Mouse (Mus musculus) stomach, embryonic 14.5 days (tissue): ENCODE results near the gene Atp13a1. TPM values are rescaled to one million over a fixed set of nuclear protein-coding genes. Genes with fewer than 3 reads are reported as not detected.
A peak's percentile ranks its signal among the peaks of the same experiment; 100 is the strongest.

ENCODE experiments used
- ATAC-seq: fragments of 200-750 bp; cut with Nextera tagmentation; 2 replicates; pipeline ENCODE4 v1.8.0; 2017; ENCODE audit warnings: low read depth, moderate TSS enrichment; ENCODE audit not compliant: insufficient number of reproducible peaks, insufficient read depth, low FRiP score
- H3K27ac ChIP-seq: fragments of 300-500 bp; sonication (generic); 2 replicates; pipeline ENCODE4 v1.5.1; 2014; ENCODE audit warnings: mild to moderate bottlenecking, low read length, moderate library complexity, mixed read lengths
- H3K27me3 ChIP-seq: fragments of 300-500 bp; sonication (generic); 2 replicates; pipeline ENCODE4 v1.6.1; 2014; ENCODE audit warnings: low read length, control low read depth, mixed read lengths; ENCODE audit not compliant: control insufficient read depth, insufficient read depth
- H3K36me3 ChIP-seq: fragments of 300-500 bp; sonication (generic); 2 replicates; pipeline ENCODE4 v1.6.1; 2014; ENCODE audit warnings: mild to moderate bottlenecking, control low read depth, low read length, moderate library complexity, mixed read lengths; ENCODE audit not compliant: control insufficient read depth, insufficient read depth
- H3K4me1 ChIP-seq: fragments of 300-500 bp; sonication (generic); 2 replicates; pipeline ENCODE4 v1.6.1; 2014; ENCODE audit warnings: low read length, control low read depth, mixed read lengths; ENCODE audit not compliant: control insufficient read depth, insufficient read depth
- H3K4me2 ChIP-seq: fragments of 300-500 bp; sonication (generic); replicated peaks from 2 replicates; pipeline ENCODE4 v1.6.1; 2014; ENCODE audit warnings: low read depth, low read length, control low read depth
- H3K4me3 ChIP-seq: fragments of 300-500 bp; sonication (generic); 2 replicates; pipeline ENCODE4 v1.5.1; 2014; ENCODE audit warnings: low read depth, low read length, control low read depth
- H3K9ac ChIP-seq: fragments of 300-500 bp; sonication (generic); replicated peaks from 2 replicates; pipeline ENCODE4 v1.6.1; 2014; ENCODE audit warnings: low read depth, mild to moderate bottlenecking, control low read depth, low read length, moderate library complexity, mixed read lengths
- H3K9me3 ChIP-seq: fragments of 300-500 bp; sonication (generic); 2 replicates; pipeline ENCODE4 v1.6.1; 2016; ENCODE audit warnings: low read depth, low read length, control low read depth; ENCODE audit not compliant: control insufficient read depth
- WGBS: fragments of 180-500 bp; shearing (Covaris S2); extraction: QIAGEN DNeasy Blood & Tissue Kit; methylation state at CpG from one replicate; pipeline ENCODE4 v1.1.7; 2014; 5-methylcytosine and 5-hydroxymethylcytosine counted together
- polyA plus RNA-seq: library from polyadenylated mRNA; unstranded; fragments of >200 nt; fragmentation: Nextera tagmentation; extraction: Ambion mirVana; gene quantifications from 2 replicates; pipeline ENCODE4 v1.2.1, GENCODE M21; 2014

Gene Atp13a1
- polyA plus RNA-seq: 45.7 and 45.9 TPM in 2 replicates

GRCm38 (mm10) chr8:69790773-69791367, at the start of gene Atp13a1, which contains the start of gene Zfp866:
TSS of gene Atp13a1 (plus strand) at chr8:69791163.
TSS of gene Zfp866 (minus strand) at chr8:69791178.
- peak; percentile 93 for ATAC-seq
- Histone ChIP-seq H3K9ac (peak within 1 kb of the TSS; percentile 87), H3K27ac (peak within 1 kb of the TSS; percentile 66), H3K4me1 (peaks cover 10% of the 10 kb centered on the region), H3K9me3 (no peaks in the 10 kb centered on the region), H3K36me3 (peaks cover 16% of the 10 kb centered on the region), H3K4me3 (peak within 1 kb of the TSS; percentile 95), H3K4me2 (peak within 1 kb of the TSS; percentile 79), H3K27me3 (no peaks in the 10 kb centered on the region)
- WGBS: under 1% methylated on average over 38 of the region's 38 CpGs

GRCm38 (mm10) chr8:69741231-69741630, 49.7 kb upstream of the Atp13a1 start:
- H3K36me3 ChIP-seq: peaks cover 9% of the 10 kb centered on the region
- 82% methylated on average over 2 of the region's 2 CpGs for WGBS
- no peak overlapping the region for H3K27ac ChIP-seq
- no peak overlapping the region for H3K4me2 ChIP-seq
- no peak overlapping the region for H3K4me3 ChIP-seq
- no peaks in the 10 kb centered on the region for H3K4me1 ChIP-seq
- H3K9ac ChIP-seq: no peak overlapping the region
- H3K27me3 ChIP-seq: no peaks in the 10 kb centered on the region
- no peaks in the 10 kb centered on the region for H3K9me3 ChIP-seq
- no peak for ATAC-seq

- Histone ChIP-seq H3K9ac (peak within 1 kb of the TSS; percentile 75), H3K4me2 (peak within 1 kb of the TSS; percentile 43), H3K27ac (peak within 1 kb of the TSS; percentile 93), H3K36me3 (0 out of 2 replicates have a peak, but pooled peaks cover 3% of the 10 kb centered on the region), H3K4me3 (peak within 1 kb of the TSS; percentile 62), H3K4me1 (peaks cover 8% of the 10 kb centered on the region; the same call in 1 of the 2 replicates), H3K9me3 (no peaks in the 10 kb centered on the region), H3K27me3 (no peaks in the 10 kb centered on the region)
- peak; percentile 99 for ATAC-seq
- 2% methylated on average over 48 of the region's 48 CpGs for WGBS
These were observed 41.2 kb upstream of the Atp13a1 start, which contains the start of gene Zfp963 for GRCm38 (mm10) chr8:69749544-69750454. TSS of gene Zfp963 (minus strand) at chr8:69749970.

GRCm38 (mm10) chr8:69752437-69752836, 38.5 kb upstream of the Atp13a1 start:
- Histone ChIP-seq H3K4me1 (peaks cover 8% of the 10 kb centered on the region; the same call in 1 of the 2 replicates), H3K27ac (no peak overlapping the region), H3K4me3 (no peak overlapping the region), H3K9me3 (no peaks in the 10 kb centered on the region), H3K9ac (no peak overlapping the region), H3K27me3 (no peaks in the 10 kb centered on the region), H3K4me2 (no peak overlapping the region), H3K36me3 (peaks cover 15% of the 10 kb centered on the region)
- no peak for ATAC-seq
- WGBS: 90% methylated on average over 2 of the region's 2 CpGs

- H3K36me3 ChIP-seq: peaks cover 23% of the 10 kb centered on the region
- no peaks in the 10 kb centered on the region for H3K9me3 ChIP-seq
- no peak overlapping the region for H3K4me2 ChIP-seq
- H3K4me3 ChIP-seq: no peak overlapping the region
- no peak overlapping the region for H3K27ac ChIP-seq
- H3K9ac ChIP-seq: no peak overlapping the region
- no peaks in the 10 kb centered on the region for H3K4me1 ChIP-seq
- 95% methylated on average over 5 of the region's 5 CpGs for WGBS
- no peaks in the 10 kb centered on the region for H3K27me3 ChIP-seq
- ATAC-seq: no peak
These were observed 32.6 kb upstream of the Atp13a1 start for GRCm38 (mm10) chr8:69758316-69758715.

- H3K36me3 ChIP-seq: peaks cover 45% of the 10 kb centered on the region
- no peaks in the 10 kb centered on the region for H3K27me3 ChIP-seq
- 88% methylated on average over 4 of the region's 4 CpGs for WGBS
- H3K4me1 ChIP-seq: no peaks in the 10 kb centered on the region
- no peak overlapping the region for H3K9ac ChIP-seq
- no peak overlapping the region for H3K4me3 ChIP-seq
- H3K4me2 ChIP-seq: no peak overlapping the region
- H3K27ac ChIP-seq: no peak overlapping the region
- H3K9me3 ChIP-seq: peaks cover 11% of the 10 kb centered on the region; the same call in 1 of the 2 replicates
- ATAC-seq: no peak
These were observed 29.0 kb upstream of the Atp13a1 start for GRCm38 (mm10) chr8:69761814-69762445.

- H3K36me3 ChIP-seq: peaks cover 32% of the 10 kb centered on the region
- no peak for ATAC-seq
- 82% methylated on average over 9 of the region's 9 CpGs for WGBS
These were observed 19.7 kb upstream of the Atp13a1 start for GRCm38 (mm10) chr8:69771221-69771620.

GRCm38 (mm10) chr8:69772106-69772505, 18.9 kb upstream of the Atp13a1 start:
- H3K27ac ChIP-seq: no peak overlapping the region
- no peak for ATAC-seq
- no peak overlapping the region for H3K4me3 ChIP-seq
- peaks cover 24% of the 10 kb centered on the region for H3K36me3 ChIP-seq
- H3K9me3 ChIP-seq: peaks cover 5% of the 10 kb centered on the region; the same call in 1 of the 2 replicates
- no peaks in the 10 kb centered on the region for H3K27me3 ChIP-seq
- H3K4me1 ChIP-seq: peaks cover 6% of the 10 kb centered on the region; the same call in 1 of the 2 replicates
- H3K9ac ChIP-seq: no peak overlapping the region
- no peak overlapping the region for H3K4me2 ChIP-seq
- 83% methylated on average over 2 of the region's 2 CpGs for WGBS

More at GRCm38 (mm10) chr8:69771221-69771620, 19.7 kb upstream of the Atp13a1 start:
- H3K4me2 ChIP-seq: no peak overlapping the region
- H3K9me3 ChIP-seq: peaks cover 9% of the 10 kb centered on the region; the same call in 1 of the 2 replicates
- H3K9ac ChIP-seq: no peak overlapping the region
- H3K27me3 ChIP-seq: no peaks in the 10 kb centered on the region
- no peak overlapping the region for H3K27ac ChIP-seq
- no peak overlapping the region for H3K4me3 ChIP-seq
- H3K4me1 ChIP-seq: peaks cover 6% of the 10 kb centered on the region; the same call in 1 of the 2 replicates
